Mouse (Mus musculus): Measurements from ENCODE around the gene Aspg. TPM values are rescaled to one million over a fixed set of nuclear protein-coding genes. Genes with fewer than 3 reads are reported as not detected.

Aspg gene
- not detected for polyA plus RNA-seq (2017; shearing (Covaris generic))

DNA sequence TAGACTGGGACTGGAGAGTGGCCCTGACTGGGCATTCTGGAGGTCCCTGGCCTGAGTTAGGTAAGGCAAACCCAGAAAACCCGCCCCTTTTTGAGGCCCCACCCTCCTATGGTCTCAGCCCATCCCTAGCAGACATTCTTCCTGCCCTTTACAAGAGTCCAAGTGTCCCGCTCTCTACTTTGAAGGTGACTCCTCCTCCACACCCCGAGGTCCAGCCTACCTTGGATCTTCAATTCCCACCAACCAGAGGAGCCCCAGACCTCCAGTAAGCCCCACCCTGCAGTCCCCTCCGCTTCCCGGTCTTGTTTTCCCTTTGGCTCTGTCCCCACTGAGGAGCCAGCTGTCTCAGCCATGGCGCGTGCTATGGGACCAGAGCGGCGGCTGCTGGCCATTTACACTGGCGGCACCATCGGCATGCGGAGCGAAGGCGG lies at the start of gene Aspg:
Gene Aspg (plus strand): TSS at position 139 of the 431 bp plus-strand sequence.
- no peak for ATAC-seq

DNA sequence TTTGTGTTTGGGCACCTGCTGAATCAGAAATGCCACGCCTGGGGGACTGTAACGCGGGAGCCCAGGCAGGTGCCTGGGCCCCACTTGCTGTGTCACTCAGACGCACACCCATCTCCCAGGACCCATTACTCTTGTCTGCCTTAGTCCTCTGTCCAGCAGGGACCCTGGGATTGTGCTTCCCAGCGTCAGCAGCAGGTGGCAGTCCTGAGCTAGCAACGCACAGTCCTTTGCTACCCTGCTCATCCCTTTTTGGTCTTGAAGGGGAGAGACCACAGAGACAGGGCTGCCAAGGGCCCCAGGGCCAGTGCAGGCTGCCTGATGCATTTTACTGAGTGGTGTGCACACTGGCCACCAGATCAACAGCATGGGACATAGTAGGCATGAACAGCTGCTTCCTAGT lies 28.8 kb upstream of the Aspg start:
- no peak for ATAC-seq

DNA sequence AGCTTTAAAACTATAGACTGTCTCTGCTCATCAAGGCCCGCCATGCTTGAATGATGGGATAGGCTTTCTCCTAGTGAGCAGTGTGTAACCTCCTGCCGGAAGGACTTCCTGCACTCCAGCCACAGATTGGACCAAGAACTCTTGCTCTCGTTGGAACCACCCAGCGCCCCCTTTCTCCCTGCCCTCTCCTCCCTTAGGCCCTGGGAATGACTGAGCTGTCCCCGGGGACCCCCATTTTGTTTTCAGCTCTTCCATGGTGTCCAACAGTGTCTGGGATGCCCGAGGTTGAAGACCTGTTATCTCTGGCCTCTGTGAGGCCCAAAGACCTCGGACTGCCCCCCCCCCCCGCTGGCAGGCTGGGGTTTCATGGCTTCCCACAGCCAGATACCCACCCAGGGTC lies 26.6 kb upstream of the Aspg start:
- no peak for ATAC-seq

DNA sequence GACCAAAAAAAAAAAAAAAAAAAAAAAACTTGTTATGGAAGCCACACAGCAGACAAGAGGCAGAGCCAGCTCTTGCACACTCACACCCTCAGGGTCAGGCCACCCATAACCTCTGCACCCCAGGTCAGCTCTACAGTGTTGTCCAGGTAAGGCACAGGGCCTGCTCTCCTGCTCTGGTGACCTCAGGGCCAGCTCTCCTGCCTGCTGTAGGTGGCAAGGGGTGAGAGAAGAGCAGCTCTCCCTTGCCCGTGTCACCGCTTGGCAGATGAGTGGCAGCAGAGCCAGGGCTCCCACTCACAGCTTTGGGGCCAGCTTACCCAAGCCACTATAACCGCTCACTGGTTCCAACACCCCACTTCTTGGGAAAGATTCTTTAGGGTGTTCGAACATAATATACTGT lies 25.6 kb upstream of the Aspg start:
- ATAC-seq: no peak

DNA sequence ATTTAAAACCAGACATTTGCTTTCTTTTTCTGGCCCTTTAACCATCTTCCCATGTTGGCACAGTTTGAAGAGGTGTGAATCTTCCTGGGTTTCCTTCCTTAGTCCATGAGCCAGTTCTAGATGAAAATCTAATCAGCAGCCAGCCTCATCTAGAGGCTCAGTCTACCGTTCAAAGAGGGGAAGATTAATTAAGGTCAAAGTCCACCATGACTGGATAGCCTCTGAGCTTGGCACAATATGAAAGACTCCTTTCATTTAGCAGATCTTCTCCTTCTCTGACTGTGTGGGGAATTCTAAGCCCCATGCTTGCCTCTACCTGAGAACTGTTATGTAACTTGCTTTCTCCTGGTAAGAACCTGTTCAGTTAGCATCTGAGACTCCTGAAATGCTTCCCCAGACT lies 24.2 kb upstream of the Aspg start:
- no peak for ATAC-seq

DNA sequence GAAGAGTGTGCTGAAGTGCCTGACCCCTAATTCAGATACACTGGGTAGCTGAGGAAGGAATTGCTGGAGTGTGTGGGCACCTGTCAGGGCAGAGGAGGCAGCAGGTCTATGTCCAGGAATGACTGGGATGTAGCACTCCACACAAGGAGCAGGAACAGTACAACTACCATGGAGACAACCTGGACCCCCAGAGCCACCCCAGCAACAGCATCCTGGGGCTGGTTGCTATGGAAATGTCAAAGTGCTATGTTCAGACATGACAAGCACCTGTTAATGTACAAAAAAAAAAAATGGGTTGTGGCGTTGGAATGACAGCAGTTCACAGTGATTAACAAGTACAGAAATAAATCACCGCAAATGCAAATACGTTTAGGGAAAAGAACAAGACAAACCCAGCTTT lies 20.2 kb upstream of the Aspg start:
- no peak for ATAC-seq

DNA sequence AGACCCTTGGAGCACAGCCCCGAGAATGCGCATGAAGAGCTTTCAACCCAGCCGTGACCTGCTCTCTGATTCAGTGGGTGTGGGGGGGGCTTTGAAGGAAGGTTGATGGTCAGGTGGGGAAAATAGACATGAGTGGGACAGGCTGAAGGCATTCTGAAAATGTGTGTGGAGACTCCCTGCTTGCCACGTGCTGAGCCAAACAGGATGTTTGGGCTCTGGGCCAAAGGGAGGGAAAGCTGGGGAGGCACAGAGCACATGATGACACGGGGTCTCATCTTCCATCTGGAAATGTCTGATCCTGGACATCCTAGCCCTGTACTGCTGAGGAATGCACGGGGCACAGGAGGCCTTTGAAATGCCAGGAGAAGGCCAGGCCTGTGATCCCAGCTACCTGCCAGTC lies 19.8 kb upstream of the Aspg start:
- ATAC-seq: no peak

DNA sequence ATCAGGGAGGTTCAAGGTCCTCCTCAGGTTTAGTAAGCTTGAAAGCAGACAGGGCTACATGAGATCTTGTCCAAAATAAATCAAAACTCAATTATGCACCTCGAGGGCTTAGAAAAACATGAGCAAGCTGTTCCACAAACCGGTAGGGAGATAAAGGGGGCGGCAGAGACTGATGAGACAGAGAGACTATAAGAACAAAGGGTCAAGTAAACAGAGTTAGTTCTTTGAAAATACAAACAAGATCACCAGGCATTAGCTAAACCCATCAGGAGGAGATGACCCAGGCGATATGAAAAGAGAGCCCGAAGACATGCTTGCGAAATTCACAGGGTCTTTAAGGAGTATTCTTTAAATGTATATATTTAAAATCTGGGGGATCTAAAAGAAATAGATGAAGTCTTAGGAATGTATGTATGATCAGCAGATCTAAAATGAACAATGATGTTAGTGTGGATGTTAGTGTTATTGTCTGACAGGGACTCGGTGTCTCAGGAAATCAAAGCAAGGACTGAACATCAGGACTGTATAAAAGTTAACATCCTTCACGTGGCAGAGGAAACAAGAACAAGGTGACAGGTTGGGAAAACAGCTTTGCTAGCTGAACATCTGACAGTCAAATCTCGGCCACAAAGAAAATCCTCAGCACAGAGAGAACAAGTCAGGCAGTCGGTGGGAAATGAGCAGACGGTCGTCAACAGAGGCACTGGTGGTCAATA lies 17.7 kb upstream of the Aspg start:
- no peak for ATAC-seq

DNA sequence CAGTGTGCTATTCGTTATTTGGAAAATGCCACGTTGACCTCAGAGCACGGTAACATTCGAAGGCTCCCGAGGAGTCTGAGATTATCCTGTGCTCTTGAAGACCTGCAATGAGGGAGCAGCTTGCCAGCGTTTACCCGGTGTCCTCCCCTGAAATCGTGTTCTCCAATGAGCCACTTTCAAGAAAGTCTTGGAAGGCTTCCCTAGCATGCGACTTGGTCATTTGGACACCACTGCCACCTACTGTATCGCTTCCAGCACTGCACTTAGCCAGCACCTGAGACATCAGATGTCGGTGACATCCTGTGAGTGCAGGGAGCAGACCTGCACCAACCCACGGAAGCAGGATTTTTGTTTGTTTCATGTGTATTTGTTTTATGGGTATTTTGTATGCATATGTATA lies 15.4 kb upstream of the Aspg start:
- no peak for ATAC-seq

DNA sequence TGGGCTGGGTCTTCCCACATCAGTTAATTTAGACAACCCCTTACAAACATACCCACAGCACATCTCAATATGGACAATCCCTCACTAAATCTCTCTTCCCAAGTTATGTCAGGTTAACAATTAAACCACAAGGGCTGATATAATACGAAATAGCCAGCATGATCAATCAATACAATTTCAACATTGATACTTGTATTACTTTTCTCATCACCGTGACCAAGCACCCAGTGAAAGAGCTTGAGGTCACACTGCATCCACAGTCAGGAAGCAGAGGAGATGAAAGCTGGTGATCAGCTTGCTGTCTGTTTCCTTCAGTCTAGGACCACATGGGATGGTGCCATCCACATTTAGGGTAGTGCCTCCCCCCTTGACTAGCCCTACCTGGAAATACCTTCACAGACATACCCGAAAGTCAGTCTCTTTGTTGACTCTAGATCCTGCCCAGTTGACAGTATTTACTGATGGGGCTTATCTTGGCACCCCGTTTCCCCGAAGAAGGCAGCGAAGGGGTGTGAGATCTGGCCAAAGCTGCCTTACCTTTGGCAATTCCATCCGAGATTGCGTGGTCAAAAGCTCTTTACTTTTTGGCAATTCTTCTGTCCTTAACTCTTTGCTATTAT lies 12.1 kb upstream of the Aspg start:
- ATAC-seq: no peak

DNA sequence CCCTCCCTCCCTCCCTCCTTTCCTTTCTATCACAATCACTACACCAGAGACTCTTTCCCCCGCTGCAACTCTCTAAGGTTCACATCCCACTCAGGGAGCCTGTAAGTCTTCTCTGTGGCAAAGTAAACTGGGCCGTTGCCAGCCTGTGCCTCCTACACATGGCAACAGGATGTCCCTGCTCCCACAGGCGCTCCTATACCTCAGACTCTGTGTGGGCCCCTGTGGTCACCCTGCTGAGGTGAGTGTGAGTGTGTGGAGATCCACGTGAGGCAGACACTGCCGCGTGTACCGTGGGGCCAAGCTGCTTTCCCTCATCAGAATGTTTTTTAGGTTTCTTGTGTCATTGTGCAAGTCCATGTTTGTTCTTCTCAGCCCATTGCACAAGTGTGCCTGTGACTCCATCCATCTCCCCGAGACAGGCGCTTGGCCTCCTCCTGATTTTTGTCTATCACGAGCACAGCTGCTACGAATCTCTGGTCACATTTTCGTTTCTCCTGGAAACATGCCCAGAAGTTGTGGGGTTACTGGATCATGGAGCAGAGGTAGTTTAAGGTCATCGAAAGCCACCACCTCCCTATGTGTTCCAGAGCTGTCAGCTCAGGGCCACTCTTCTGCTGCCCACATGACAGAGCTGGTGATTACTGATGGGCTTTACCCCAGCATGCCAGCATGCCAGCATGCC lies 10.3 kb upstream of the Aspg start:
- no peak for ATAC-seq

DNA sequence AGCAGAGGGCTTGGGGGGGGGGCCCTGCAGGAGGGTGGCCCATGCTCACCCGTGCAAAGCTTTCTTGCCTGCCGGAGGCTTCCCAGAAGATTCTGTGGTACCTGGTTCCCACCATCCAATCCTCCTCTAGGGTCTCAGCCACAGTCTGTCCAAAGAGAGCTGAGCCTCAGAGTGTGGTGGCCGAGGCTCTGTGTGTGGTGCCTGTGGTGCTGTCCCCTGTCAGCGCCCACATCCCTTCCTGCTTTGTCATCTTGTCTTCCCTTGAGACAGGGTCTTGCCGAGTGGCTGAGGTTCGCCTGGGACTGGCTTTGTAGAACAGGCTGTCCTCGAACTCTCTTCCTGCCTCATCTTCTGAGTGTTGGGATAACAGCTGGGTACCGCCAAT lies 9.8 kb upstream of the Aspg start:
- no peak for ATAC-seq

DNA sequence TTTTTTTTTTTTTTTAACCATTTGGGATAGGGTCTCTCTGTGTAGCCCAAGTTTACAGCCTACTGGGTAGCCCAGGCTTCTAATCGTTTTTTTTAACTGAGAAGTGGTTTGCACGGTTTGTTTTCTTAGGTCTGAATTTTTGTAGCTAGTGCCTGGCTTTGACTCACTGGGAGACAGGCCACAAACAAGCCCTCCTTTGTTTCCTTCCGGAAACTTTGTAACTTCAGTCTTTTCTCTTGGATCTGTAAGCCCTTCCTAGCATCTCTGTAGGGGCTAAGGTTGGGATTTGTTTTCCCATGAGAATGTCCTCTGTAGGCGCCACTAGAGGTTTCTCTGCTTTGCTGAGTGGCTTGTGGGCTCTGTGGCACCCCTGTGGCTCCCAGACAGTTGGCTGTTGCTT lies 6.4 kb upstream of the Aspg start:
- ATAC-seq: no peak

DNA sequence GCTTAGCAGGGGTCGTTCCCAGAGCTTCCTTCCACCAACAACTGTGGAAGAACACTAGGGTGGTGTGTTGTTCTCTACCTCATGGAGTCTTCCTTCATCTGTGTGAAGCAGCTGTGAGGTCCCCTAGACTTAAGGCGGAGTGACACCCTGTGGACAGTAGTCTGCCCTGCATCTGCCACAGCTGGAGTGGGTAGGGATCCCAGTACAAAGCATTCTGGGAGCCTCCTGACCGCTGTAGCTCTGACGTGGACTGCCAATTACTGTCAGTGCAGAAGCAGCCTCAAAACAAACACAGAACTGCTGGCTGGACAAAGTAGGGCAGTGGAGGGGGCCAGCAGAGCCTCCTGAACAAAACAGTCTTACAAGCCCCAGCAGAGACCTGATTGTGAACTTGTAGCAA lies 5.4 kb upstream of the Aspg start:
- ATAC-seq: no peak

DNA sequence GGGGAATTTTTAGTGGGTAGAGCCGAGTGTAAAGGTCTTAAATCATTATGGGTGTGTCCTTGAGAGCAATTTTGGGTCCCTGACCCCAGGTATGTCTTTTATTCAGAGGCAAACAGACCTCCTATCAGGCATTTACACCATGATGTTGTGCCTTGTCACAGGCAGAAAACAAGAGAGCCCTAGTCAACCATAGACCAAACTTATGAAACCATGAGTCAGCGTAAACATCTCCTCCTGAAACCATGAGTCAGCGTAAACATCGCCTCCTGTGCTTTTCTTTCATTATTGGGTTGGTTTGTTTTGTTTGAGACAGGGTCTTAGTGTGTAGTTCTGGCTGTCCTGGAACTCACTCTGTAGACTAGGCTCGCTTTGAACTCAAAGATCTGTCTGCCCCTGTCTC lies 3.3 kb upstream of the Aspg start:
- no peak for ATAC-seq

DNA sequence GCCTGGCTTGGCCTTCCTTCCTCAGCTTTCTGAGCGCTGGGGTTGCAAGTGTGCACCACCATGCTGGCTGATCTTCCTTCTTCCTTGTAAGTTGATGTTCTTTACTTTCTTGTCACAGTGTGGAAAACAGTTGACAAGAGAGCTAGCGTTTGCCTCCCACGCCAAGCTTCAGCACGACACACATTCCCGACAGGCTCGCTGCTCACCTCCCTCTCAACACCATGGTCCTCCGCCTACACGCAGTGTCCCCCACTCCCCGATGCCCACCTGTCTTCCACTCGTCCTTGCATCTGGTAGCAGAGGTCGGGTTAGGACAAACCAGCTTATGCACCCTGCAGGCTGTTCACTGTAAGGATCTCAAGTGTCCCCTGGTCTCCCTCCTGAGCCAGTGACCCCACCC lies 1.6 kb upstream of the Aspg start:
- no peak for ATAC-seq

DNA sequence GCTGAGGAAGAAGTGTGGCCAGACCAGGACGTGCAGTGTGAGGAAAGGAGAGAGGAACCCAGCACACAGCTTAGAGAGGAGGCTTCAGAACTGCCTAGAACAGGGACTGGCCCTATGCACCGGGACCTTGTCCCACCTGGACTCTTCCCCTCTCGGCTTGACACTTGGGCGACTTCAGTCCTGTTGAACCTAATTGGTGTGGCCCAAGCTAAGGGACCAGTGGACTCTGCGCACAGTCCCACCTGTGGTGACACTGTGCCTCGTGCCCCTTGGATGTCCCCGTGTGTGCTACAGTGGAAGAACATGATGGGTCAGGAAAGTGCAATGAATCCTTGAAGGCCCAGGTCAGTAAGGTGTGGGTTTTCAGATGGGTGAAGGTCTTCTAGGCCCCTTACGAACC lies 1.2 kb downstream of the Aspg start:
- ATAC-seq: no peak

DNA sequence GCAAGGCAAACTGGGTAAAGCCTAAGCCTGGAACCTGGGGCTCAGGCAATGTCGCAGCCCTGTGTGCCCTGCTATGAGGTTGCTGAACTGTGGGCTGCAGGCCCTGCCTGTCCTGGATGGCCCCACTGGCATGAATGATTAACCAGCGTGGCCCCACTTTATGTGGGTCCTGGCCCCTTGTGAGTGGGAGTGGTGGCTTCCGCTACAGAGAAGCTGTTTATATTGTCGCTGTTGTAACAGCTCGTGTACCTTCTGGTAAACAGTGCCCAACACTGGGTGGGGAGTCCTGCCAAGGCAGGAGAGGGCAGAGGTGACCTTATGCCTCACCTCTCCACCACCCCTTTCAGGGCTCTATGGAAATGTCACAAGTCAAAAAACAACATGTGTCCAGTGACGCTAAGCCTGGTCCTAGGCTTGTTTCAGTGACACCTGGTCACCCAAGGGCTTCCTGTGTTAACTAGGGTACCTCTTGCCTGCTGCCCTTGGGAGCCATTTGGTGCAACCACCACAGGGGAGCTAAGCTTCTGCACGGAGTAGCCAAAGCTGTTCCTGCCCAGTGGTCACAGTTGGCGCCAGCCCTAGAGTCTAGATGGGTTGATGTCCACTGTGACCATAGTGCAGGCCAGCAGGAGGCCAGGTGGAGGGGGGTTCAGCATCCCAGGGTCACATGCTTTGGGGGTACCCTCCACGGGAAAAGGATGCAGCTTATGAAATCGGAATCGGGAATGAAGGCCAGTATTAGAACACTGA lies 2.4 kb downstream of the Aspg start:
- ATAC-seq: no peak

DNA sequence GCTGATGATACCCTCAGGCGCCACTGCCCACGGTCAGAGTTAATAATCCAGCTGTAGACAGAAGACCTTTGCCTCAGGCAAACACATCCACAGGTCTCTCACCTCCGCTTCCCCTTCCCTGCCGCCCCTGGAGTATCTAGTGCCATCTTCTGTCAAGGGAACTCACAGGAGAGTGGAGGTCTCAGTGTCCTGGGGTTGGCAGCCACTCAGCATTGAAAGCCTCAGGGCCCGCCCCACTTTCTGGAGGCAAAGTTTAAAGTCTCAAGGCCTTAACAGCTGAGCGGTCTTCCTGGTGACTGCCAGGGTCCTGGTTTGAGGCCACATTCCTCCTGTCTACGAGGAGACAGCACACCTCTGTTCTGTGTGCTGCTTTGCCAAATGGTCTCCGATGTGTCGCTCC lies 3.2 kb downstream of the Aspg start:
- no peak for ATAC-seq

DNA sequence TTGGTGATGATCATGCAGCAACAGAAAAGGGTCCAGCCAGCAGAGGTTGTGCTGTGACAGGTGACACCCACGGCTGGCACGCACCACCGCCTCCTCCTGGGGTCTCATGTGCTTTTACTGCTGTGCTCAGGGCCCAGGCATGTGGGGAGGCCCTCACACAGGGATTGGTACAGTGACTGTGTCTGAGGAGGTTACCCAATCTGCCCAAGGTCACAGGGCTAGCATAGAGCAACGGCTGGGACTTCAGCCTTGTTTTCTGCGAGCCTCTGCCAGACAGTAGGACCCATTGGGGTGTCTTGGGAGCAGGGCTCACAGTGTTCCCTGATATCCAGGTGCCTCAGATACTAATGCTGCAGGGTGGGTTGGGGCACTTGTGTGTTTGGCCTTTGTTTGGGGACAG lies 4.8 kb downstream of the Aspg start:
- ATAC-seq: no peak

DNA sequence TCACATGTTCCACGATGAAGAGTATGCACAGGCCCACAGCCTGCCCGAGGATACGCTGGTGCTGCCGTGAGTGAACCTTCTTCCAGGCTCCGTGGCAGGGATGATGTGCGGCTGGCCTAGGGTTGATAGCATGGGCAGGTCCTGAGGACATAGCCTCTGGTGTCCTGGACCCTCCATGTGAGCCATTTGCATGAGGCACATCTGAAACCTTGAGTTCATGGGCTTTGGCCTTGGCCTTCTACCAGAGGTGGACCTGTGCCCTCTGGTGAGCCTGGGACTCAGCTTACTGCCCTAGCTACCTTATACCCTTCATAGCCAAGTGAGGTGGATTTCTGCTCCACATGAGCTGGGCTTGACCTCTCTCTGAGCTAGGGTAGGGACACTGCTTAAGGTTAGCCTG lies 5.8 kb downstream of the Aspg start:
- no peak for ATAC-seq

DNA sequence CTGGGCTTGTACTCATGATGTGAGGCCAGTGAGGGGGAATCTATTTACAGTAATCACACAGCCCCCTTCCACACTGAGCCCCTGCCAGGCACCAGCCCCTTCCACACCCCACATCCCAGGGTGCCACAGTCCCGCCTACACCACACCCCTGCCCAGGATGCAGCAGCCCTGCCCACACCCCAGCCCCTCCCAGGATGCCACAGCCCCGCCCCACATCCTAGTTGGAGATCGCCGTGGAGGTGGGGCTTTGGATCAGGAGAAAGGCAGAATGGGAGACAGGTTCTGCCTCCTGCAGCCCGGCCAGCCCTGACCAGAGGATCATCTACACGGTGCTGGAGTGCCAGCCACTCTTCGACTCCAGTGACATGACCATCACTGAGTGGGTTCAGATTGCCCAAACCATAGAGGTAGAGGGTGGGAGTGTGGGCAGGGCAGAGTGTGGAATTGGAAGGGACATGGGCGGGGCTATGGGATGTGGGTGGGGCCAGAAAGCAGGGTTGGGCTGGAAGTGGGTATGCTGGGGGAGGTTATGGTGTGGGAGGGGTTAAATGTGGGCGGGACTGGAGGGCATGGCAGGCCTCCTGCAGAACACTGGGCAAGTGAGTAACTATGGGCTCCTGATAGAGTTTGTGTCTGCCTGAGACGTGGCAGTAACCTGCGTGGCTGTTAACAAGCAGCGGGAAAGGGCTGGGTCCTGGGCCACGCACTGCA lies 6.4 kb downstream of the Aspg start:
- ATAC-seq: no peak

DNA sequence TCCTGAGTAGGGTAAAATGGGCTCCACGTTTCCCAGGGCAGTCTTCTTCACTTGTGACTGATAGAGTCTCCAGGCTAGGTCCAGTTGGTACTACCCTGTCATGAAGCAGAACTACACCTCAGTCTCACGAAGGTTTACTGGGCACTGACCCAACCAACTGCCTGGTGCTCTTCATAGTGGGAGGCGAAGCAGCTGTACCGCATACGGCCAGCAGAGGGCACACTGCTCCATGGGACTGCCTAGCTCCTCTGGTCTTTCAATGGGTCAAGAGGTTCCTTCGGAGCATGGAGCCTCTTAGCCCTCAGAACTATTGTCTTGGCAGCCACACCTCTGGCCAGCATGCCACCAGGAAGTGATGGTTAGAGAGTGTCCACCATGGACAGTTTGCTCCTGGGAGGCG lies 7.2 kb downstream of the Aspg start:
- ATAC-seq: no peak
